Mouse (Mus musculus) embryonic fibroblast, embryonic 13.5 days (primary cell): ENCODE data around the gene Scfd2. TPM values are rescaled to one million over a fixed set of nuclear protein-coding genes. Genes with fewer than 3 reads are reported as not detected.
A peak's percentile ranks its signal among the peaks of the same experiment; 100 is the strongest.

ENCODE experiments used
- H3K27ac ChIP-seq: 2 replicates; pipeline ENCODE4 v1.5.1; 2012; ENCODE audit warnings: low read length, control low read depth, inconsistent platforms; ENCODE audit not compliant: insufficient read depth
- H3K4me1 ChIP-seq: 2 replicates; pipeline ENCODE4 v1.6.1; 2011; ENCODE audit warnings: low read length; ENCODE audit not compliant: control insufficient read depth, insufficient read depth
- H3K4me3 ChIP-seq: 2 replicates; pipeline ENCODE4 v1.5.1; 2011; ENCODE audit warnings: mild to moderate bottlenecking, control low read depth, low read length; ENCODE audit not compliant: insufficient read depth
- CTCF ChIP-seq: IDR thresholded peaks from 2 replicates; pipeline ENCODE4 v1.5.1; 2011; ENCODE audit warnings: mild to moderate bottlenecking, control low read depth, low read length, moderate library complexity, borderline replicate concordance; ENCODE audit not compliant: insufficient read depth
- POLR2A ChIP-seq: IDR thresholded peaks from 2 replicates; pipeline ENCODE4 v1.6.1; 2011; ENCODE audit warnings: low read depth, mild to moderate bottlenecking, control low read depth, low read length, moderate library complexity
- polyA plus RNA-seq: library from polyadenylated mRNA; stranded (reverse); fragments of >200 nt; gene quantifications from 2 replicates; pipeline ENCODE4 v1.2.4, GENCODE M21; 2011; ENCODE audit warnings: low read depth; ENCODE audit not compliant: missing spikeins, insufficient read length

The Scfd2 gene
- polyA plus RNA-seq, 1 experiment = 11.4 TPM

- Histone ChIP-seq H3K4me1 (no peaks in the 10 kb centered on the region), H3K4me3 (no peak overlapping the region), H3K27ac (no peak overlapping the region)
- no peak for TF ChIP-seq POLR2A
Measured at GRCm38 (mm10) chr5:74467753-74468152, 63.8 kb downstream of the Scfd2 start.

- H3K4me1 ChIP-seq = no peaks in the 10 kb centered on the region
- no peak for TF ChIP-seq POLR2A
- no peak for TF ChIP-seq CTCF
- H3K27ac ChIP-seq = no peak overlapping the region
- no peak overlapping the region for H3K4me3 ChIP-seq
Measured at GRCm38 (mm10) chr5:74456759-74457158, 74.8 kb downstream of the Scfd2 start.

- Histone ChIP-seq H3K27ac (no peak overlapping the region), H3K4me1 (no peaks in the 10 kb centered on the region), H3K4me3 (no peak overlapping the region)
- no peak for TF ChIP-seq CTCF
- no peak for TF ChIP-seq POLR2A
Measured at GRCm38 (mm10) chr5:74455510-74456269, 75.9 kb downstream of the Scfd2 start.

- Histone ChIP-seq H3K4me3 (no peak overlapping the region), H3K4me1 (no peaks in the 10 kb centered on the region)
Measured at GRCm38 (mm10) chr5:74455094-74455493, 76.5 kb downstream of the Scfd2 start.

GRCm38 (mm10) chr5:74450977-74451376 is 80.6 kb downstream of the Scfd2 start:
- no peak for TF ChIP-seq POLR2A
- no peak for TF ChIP-seq CTCF
- no peak overlapping the region for H3K27ac ChIP-seq
- H3K4me1 ChIP-seq = no peaks in the 10 kb centered on the region
- H3K4me3 ChIP-seq = no peak overlapping the region

More at GRCm38 (mm10) chr5:74455094-74455493, 76.5 kb downstream of the Scfd2 start:
- TF ChIP-seq POLR2A (no peak), CTCF (no peak)
- H3K27ac ChIP-seq = no peak overlapping the region

- Histone ChIP-seq H3K27ac (no peak overlapping the region), H3K4me3 (no peak overlapping the region)
Measured at GRCm38 (mm10) chr5:74447517-74448334, 83.8 kb downstream of the Scfd2 start.

GRCm38 (mm10) chr5:74445861-74446260 is 85.7 kb downstream of the Scfd2 start:
- TF ChIP-seq CTCF (no peak), POLR2A (no peak)
- Histone ChIP-seq H3K4me3 (no peak overlapping the region), H3K27ac (no peak overlapping the region), H3K4me1 (no peaks in the 10 kb centered on the region; the same call in 1 of the 2 replicates)

More at GRCm38 (mm10) chr5:74447517-74448334, 83.8 kb downstream of the Scfd2 start:
- TF ChIP-seq POLR2A (no peak), CTCF (no peak)
- H3K4me1 ChIP-seq = no peaks in the 10 kb centered on the region; the same call in 1 of the 2 replicates

- Histone ChIP-seq H3K27ac (no peak overlapping the region), H3K4me1 (no peaks in the 10 kb centered on the region), H3K4me3 (no peak overlapping the region)
- TF ChIP-seq POLR2A (no peak), CTCF (no peak)
Measured at GRCm38 (mm10) chr5:74438353-74438752, 93.2 kb downstream of the Scfd2 start.

- peak overlapping the region; percentile 83 for H3K27ac ChIP-seq
- H3K4me3 ChIP-seq = peak overlapping the region; percentile 38; the same call in 1 of the 2 replicates
- H3K4me1 ChIP-seq = peaks cover 3% of the 10 kb centered on the region; the same call in 1 of the 2 replicates
- TF ChIP-seq POLR2A = no peak
- TF ChIP-seq CTCF = peak; percentile 68; the same call in 1 of the 2 replicates
Measured at GRCm38 (mm10) chr5:74433580-74434147, 97.9 kb downstream of the Scfd2 start.
